Mouse (Mus musculus) lung, postnatal 0 days (tissue): ENCODE data around the gene Celsr1.

Experiments used
- CTCF ChIP-seq: IDR thresholded peaks from 2 replicates; pipeline ENCODE4 v1.5.1; 2016; ENCODE audit warnings: antibody characterized with exemption, mild to moderate bottlenecking
- EP300 ChIP-seq: IDR thresholded peaks from 2 replicates; pipeline ENCODE4 v1.6.1; 2016; ENCODE audit warnings: antibody characterized with exemption, mild to moderate bottlenecking, control low read depth

- no peak for TF ChIP-seq CTCF
- TF ChIP-seq EP300, result peak; percentile 29; the same call in 1 of the 2 replicates
Observed at GRCm38 (mm10) chr15:86067941-86068495, 34.4 kb upstream of the Celsr1 start.
